Mouse (Mus musculus) kidney, postnatal 25 days (tissue): Measurements from ENCODE around the gene Ehd2.
A peak's percentile ranks its signal among the peaks of the same experiment; 100 is the strongest.

Experiments
- DNase-seq, 2 experiments: peaks; one replicate each; pipeline ENCODE4 v3.0.0; 2021; ENCODE audit warnings: mixed read lengths in 2 of 2

Gene Ehd2

GRCm38 (mm10) chr7:15967312-15967711 lies at the start of gene Ehd2:
Gene Ehd2 (minus strand): TSS chr7:15967567.
- DNase-seq = peak; percentile 72 to 82

DNA sequence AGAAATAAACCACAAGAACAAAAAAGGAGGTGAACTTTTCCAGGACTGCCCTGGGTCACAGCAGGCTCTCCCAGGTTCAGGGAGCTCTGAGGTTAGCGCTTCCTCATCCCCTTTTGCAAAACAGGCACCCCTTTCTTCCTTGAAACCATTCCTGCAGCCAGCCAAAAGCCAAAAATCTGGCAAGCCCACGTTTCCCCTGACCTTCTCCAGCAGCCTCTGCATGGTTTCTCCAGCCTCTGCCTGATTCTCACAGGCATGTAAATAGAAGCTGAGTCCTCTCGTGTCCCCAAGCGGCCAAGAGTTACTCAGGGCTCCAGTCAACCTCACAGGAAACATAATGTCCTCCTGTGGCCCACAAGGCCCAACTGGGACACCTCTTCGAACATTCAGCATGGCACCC lies 48.0 kb upstream of the Ehd2 start:
- no peak for DNase-seq

DNA sequence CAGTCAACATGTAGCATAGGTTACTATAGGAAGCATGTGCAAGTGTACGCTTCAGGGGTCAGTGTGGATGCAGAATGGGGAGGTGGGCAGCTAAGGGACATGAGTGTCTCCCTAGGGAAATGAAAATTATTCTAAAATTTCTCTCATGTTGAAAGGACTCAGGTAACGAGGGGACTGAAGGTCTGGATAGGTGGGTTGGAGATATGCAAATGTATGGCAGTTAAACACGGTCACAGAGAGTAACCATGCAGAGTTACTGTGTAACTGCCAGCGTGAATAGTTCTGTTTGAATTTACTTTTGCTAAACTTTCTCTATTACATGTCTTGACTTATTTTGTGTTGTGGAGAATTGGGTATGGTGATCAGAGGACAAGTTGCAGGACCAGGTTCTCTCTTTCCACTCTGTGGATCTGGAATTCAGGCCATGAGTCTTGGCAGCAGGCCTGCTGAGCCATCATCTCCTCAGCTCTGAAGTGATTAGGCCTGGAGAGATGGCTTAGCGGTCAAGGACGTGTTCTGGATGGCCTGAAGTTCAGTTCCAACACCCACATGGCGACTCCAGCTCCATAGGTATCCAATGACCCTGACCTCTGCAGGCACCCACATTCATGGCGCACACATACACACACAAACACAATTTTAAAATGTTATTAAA lies 47.3 kb upstream of the Ehd2 start:
- peak; percentile 75 to 83 for DNase-seq

DNA sequence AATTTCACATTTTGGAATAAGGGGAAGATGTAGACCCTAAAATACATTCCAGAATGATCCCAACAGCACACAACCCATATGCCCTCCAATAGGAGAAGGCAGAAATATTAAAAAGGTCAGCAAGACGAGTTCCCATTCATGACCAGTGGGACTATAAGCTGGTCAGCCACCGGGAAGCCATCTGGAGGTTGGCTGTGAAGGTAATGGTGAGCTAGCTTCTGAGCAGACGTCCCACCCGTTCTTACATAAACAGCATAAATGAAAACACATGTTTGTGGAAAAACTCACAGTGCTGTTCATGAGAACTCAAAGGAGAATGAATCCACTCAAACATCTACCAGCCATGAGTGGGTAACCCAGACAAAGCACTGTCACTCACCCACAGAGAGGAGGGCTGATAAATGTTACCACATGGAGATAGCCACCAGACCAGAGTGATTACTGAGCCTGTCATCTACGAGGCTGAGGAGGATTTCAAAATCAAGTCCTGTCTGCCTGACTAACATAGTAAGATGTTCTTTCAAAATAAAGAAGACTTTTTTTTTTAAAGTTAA lies 46.4 kb upstream of the Ehd2 start:
- DNase-seq = no peak

GRCm38 (mm10) chr7:16012576-16013263 lies 45.4 kb upstream of the Ehd2 start:
- peak; percentile 60 to 69 for DNase-seq

DNA sequence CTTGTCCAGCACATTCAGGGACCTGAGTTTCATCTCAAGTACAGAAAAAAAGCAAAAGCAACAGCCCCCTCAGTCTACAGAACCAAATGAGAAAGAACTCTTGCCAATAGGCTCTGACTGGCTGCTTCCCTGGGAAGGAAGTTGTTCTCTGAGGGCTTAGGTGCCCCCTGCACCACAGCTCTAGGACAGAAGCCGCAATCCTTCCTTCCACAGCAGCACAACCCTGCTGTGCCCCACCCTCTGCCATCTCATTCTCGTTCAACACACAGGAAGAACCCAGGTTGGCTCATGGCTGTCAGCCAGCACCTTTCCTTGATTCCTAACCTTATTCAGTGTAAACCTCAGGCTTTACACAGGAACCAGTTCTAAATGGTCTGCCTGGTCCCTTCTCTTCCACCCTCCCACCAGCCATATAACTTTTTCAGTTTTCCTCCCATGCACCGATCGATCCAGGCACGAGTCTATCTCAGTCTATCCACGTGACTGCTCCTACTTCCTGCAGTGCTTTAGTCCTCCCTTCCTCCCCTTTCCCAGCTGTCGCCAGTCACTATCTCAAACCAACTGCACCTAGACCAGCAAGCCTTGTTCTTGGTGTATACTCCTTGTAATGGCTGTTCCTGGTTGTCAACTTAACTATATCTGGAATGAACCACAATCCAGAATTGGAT lies 44.2 kb upstream of the Ehd2 start:
- DNase-seq = no peak

GRCm38 (mm10) chr7:16010649-16011048 lies 43.3 kb upstream of the Ehd2 start:
- no peak for DNase-seq

DNA sequence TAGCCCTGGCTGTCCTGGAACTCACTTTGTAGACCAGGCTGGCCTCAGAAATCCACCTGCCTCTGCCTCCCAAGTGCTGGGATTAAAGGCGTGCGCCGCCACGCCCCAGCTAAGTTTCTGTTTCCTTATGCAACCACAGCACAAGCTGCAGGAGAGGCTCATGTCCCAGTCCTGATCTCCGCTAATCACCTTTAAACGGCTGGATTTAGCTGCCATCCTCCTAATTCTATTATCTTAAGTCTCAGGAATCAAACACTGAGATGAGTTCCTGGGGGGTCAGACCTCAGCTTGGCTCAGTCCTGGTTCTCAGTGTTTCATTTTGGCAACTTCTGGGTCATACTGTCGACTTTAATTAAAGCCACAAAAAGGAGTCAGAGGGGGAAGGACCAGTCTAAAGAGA lies 42.3 kb upstream of the Ehd2 start:
- no peak for DNase-seq

DNA sequence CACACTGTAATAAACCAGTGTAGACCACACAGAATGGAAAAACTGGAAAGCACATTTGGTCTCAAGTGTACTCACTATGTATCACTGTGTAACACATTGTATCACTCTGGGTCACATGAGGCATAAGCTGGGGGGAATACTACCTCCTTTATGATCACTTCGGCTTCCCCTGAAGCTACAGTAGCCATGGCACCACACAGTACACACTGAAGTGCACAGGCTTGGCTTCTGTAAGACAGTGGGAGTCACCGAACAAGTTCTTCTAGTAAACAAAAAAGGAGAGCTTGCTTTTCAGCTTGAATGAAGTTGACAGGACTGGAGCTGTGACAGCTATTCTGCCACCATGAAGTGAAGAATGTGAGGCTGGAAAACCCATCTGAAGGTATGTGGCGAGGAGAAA lies 37.7 kb upstream of the Ehd2 start:
- DNase-seq = no peak

- no peak for DNase-seq
Observed at GRCm38 (mm10) chr7:16004177-16004856, 37.0 kb upstream of the Ehd2 start.

- DNase-seq = no peak
Observed at GRCm38 (mm10) chr7:16003032-16003431, 35.7 kb upstream of the Ehd2 start.

DNA sequence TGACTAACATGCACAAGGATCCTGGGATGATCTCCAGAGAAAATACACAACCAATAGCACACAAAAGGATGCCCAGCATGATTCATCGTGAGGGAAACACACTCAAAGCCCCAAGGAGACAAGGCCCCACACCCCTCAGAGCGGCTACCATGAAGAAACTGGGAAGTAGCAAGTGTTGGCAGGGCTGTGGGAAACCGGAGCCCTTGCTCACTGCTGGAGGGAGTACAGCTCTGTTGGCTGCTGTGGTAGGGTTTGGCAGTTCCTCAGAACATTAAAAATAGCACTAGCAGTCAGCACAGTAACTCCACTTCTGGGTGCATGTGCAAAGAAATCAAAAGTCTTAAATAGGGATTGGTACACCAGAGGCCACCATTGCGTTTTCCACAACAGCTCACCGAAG lies 34.8 kb upstream of the Ehd2 start:
- no peak for DNase-seq

- DNase-seq = no peak
Observed at GRCm38 (mm10) chr7:16001691-16002090, 34.3 kb upstream of the Ehd2 start.

GRCm38 (mm10) chr7:15993789-15994188 lies 26.4 kb upstream of the Ehd2 start:
- DNase-seq = no peak

- peak; percentile 73 to 90 for DNase-seq
Observed at GRCm38 (mm10) chr7:15993152-15993551, 25.8 kb upstream of the Ehd2 start.

DNA sequence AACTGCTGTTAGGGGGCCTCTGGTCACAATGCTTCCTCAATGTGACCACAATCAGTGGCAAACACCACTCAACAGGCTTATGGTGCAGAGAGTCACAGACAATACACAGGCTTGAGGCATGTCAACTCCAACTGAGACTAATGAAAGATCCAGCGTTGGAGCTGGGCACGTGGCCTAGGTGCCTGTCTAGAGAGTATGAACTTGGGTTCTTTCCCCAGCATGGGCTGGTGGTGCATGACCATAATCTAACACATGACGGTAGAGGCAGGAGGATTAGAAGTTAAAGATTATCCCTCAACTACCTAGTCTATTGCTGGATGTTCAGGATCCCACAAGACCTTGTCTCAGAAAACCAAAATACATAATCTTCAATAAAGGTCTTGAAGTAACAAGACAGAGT lies 24.4 kb upstream of the Ehd2 start:
- DNase-seq = peak; percentile 28 to 73

DNA sequence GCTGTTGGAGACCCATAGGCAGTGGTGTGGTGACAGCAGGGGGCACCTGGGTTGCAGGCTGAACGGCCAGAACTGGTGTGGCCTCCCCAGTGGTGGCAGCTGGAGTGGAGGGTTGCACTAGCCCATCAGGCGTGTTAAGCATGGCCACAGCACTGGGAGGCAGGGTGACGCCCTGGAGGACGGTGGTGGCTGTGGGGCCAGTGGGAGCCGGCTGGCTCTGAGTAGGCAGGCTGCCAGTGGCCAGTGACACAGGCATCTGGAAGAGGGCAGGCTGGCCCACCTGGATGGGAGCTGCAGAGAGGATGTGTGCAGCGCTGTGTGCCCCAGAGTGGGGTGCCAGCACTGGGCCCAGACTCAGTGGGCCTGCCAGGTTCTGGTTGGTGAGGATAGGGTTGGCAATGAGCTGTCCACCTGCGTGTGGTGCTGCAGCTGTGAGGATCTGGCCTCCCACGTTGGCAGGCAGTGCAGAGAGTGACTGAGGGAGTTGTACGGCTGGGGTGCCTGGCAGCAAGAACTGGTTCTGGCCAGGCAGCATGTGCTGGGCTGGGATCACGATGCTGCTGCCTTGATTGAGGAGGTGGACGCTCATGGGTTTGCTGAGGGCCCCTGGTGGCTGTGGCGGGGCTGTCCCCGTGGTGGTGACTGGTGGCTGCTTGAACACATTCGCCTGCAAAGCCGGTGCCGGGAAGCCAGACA lies 20.4 kb upstream of the Ehd2 start:
- peak; percentile 41 to 77 for DNase-seq

- DNase-seq = peak in 1 of 2 experiments; percentile 45
Observed at GRCm38 (mm10) chr7:15982729-15983407, 15.5 kb upstream of the Ehd2 start.

- peak; percentile 71 to 94 for DNase-seq
Observed at GRCm38 (mm10) chr7:15981538-15981937, 14.2 kb upstream of the Ehd2 start.

GRCm38 (mm10) chr7:15980246-15980645 lies 12.9 kb upstream of the Ehd2 start:
- peak; percentile 73 to 91 for DNase-seq

DNA sequence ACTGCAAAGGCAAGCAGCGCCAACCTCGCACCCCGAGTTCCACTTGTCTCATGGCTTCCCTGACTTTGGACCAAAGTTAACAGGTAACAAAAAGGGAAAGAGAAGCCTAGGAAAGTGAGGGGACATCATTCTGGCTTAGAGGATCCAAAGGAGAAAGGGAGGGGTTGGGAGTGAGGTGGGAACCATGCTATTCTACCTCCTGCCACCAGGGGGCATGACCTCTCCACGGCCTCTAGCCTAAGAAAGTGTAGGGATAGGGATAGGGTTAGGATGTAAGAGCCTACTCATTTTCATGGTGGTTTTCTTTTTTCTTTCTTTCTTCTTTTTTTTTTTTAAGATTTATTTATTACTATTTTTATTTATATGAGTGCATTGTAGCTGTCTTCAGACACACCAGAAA lies 8.5 kb upstream of the Ehd2 start:
- DNase-seq = peak; percentile 60 to 72

GRCm38 (mm10) chr7:15975451-15975850 lies 8.1 kb upstream of the Ehd2 start:
- peak in 1 of 2 experiments; percentile 55 for DNase-seq
